Mouse (Mus musculus): ENCODE measurements around the gene Plekhg1.

Gene Plekhg1

GRCm38 (mm10) chr10:3740148-3740503 is at the start of gene Plekhg1:
TSS of gene Plekhg1 (plus strand) at chr10:3740364.
- in situ Hi-C loops (cut with MseI, MboI): no loop called here

- in situ Hi-C loops (cut with MseI, MboI): no loop called here
Observed at GRCm38 (mm10) chr10:3692791-3693190, 47.4 kb upstream of the Plekhg1 start.

GRCm38 (mm10) chr10:3693699-3694280 is 46.4 kb upstream of the Plekhg1 start:
- in situ Hi-C loops (cut with MseI, MboI): no loop called here

GRCm38 (mm10) chr10:3695332-3695905 is 44.7 kb upstream of the Plekhg1 start:
- in situ Hi-C loops (cut with MseI, MboI): no loop called here

GRCm38 (mm10) chr10:3696727-3697348 is 43.3 kb upstream of the Plekhg1 start:
- in situ Hi-C loops (cut with MseI, MboI): no loop called here

GRCm38 (mm10) chr10:3697500-3697899 is 42.7 kb upstream of the Plekhg1 start:
- in situ Hi-C loops (cut with MseI, MboI): no loop called here

GRCm38 (mm10) chr10:3700225-3701073 is 39.7 kb upstream of the Plekhg1 start:
- in situ Hi-C loops (cut with MseI, MboI): no loop called here

- in situ Hi-C loops (cut with MseI, MboI): no loop called here
Observed at GRCm38 (mm10) chr10:3701832-3702231, 38.3 kb upstream of the Plekhg1 start.

GRCm38 (mm10) chr10:3702585-3702984 is 37.6 kb upstream of the Plekhg1 start:
- in situ Hi-C loops (cut with MseI, MboI): no loop called here

GRCm38 (mm10) chr10:3706231-3706630 is 33.9 kb upstream of the Plekhg1 start:
- in situ Hi-C loops (cut with MseI, MboI): no loop called here

- in situ Hi-C loops (cut with MseI, MboI): no loop called here
Observed at GRCm38 (mm10) chr10:3710081-3710480, 30.1 kb upstream of the Plekhg1 start.

GRCm38 (mm10) chr10:3715302-3715943 is 24.7 kb upstream of the Plekhg1 start:
- in situ Hi-C loops (cut with MseI, MboI): no loop called here

- in situ Hi-C loops (cut with MseI, MboI): no loop called here
Observed at GRCm38 (mm10) chr10:3718021-3718865, 21.9 kb upstream of the Plekhg1 start.

- in situ Hi-C loops (cut with MseI, MboI): no loop called here
Observed at GRCm38 (mm10) chr10:3720296-3720695, 19.9 kb upstream of the Plekhg1 start.

- in situ Hi-C loops (cut with MseI, MboI): no loop called here
Observed at GRCm38 (mm10) chr10:3722339-3722738, 17.8 kb upstream of the Plekhg1 start.

- in situ Hi-C loops (cut with MseI, MboI): no loop called here
Observed at GRCm38 (mm10) chr10:3724665-3725064, 15.5 kb upstream of the Plekhg1 start.

GRCm38 (mm10) chr10:3729666-3730065 is 10.5 kb upstream of the Plekhg1 start:
- in situ Hi-C loops (cut with MseI, MboI): no loop called here

- in situ Hi-C loops (cut with MseI, MboI): no loop called here
Observed at GRCm38 (mm10) chr10:3730314-3730713, 9.8 kb upstream of the Plekhg1 start.

- in situ Hi-C loops (cut with MseI, MboI): no loop called here
Observed at GRCm38 (mm10) chr10:3737034-3737433, 3.1 kb upstream of the Plekhg1 start.

GRCm38 (mm10) chr10:3740504-3741388 is 582 bp downstream of the Plekhg1 start:
- in situ Hi-C loops (cut with MseI, MboI): no loop called here
